Mouse (Mus musculus) C2C12 (cell line): ENCODE data around the gene Aqp5.

Experiments used
- CEBPB ChIP-seq: IDR thresholded peaks from one replicate; pipeline ENCODE4 v1.6.1; 2011; ENCODE audit warnings: low read depth, mild to moderate bottlenecking, control low read depth, moderate library complexity
- CTCF ChIP-seq: IDR thresholded peaks from one replicate; pipeline ENCODE4 v1.5.1; 2011; ENCODE audit not compliant: control insufficient read depth, insufficient read depth, insufficient read length
- FOSL1 ChIP-seq: IDR thresholded peaks from one replicate; pipeline ENCODE4 v1.8.0; 2011; ENCODE audit warnings: mild to moderate bottlenecking, low read length; ENCODE audit not compliant: poor library complexity, insufficient read depth, severe bottlenecking
- MAX ChIP-seq: IDR thresholded peaks from one replicate; pipeline ENCODE4 v1.6.1; 2011; ENCODE audit warnings: mild to moderate bottlenecking, control low read depth
- MYOD1 ChIP-seq: IDR thresholded peaks from one replicate; pipeline ENCODE4 v1.6.1; 2011; ENCODE audit warnings: low read depth; ENCODE audit not compliant: control insufficient read depth, insufficient read length
- MYOG ChIP-seq: IDR thresholded peaks from one replicate; pipeline ENCODE4 v1.6.1; 2011; ENCODE audit not compliant: control insufficient read depth, insufficient read length; ENCODE audit errors: extremely low read depth
- USF1 ChIP-seq: IDR thresholded peaks from one replicate; pipeline ENCODE4 v1.6.1; 2011; ENCODE audit warnings: low read depth, mild to moderate bottlenecking, control low read depth, moderate library complexity

- TF ChIP-seq CTCF = no peak
- TF ChIP-seq MYOG = no peak
- TF ChIP-seq USF1 = no peak
- no peak for TF ChIP-seq MYOD1
- no peak for TF ChIP-seq CEBPB
- no peak for TF ChIP-seq MAX
- no peak for TF ChIP-seq FOSL1
These were observed 44.1 kb downstream of the Aqp5 start for GRCm38 (mm10) chr15:99634702-99635101.
